Mouse (Mus musculus): Measurements from ENCODE around the gene Taar2. TPM values are rescaled to one million over a fixed set of nuclear protein-coding genes. Genes with fewer than 3 reads are reported as not detected.
A peak's percentile ranks its signal among the peaks of the same experiment; 100 is the strongest.

Gene Taar2
- total RNA-seq (2021) = not detected

GRCm38 (mm10) chr10:23938312-23938711 lies at the start of gene Taar2:
Gene Taar2 (plus strand): TSS chr10:23938572.
- DNase-seq = no peak

GRCm38 (mm10) chr10:23892987-23893386 lies 45.4 kb upstream of the Taar2 start:
- DNase-seq = no peak

- no peak for DNase-seq
Measured at GRCm38 (mm10) chr10:23894601-23895349, 43.6 kb upstream of the Taar2 start, which contains the start of gene Vnn1. Gene Vnn1 (plus strand): TSS chr10:23894688.

- DNase-seq = no peak
Measured at GRCm38 (mm10) chr10:23895376-23895775, 43.0 kb upstream of the Taar2 start.

- no peak for DNase-seq
Measured at GRCm38 (mm10) chr10:23901119-23901518, 37.3 kb upstream of the Taar2 start.

- no peak for DNase-seq
Measured at GRCm38 (mm10) chr10:23905661-23906060, 32.7 kb upstream of the Taar2 start.

GRCm38 (mm10) chr10:23920056-23920455 lies 18.3 kb upstream of the Taar2 start, which contains the start of gene Taar1:
Gene Taar1 (plus strand): TSS chr10:23920356.
- DNase-seq = no peak

- no peak for DNase-seq
Measured at GRCm38 (mm10) chr10:23922468-23922867, 15.9 kb upstream of the Taar2 start.

- no peak for DNase-seq
Measured at GRCm38 (mm10) chr10:23923941-23924340, 14.4 kb upstream of the Taar2 start.

GRCm38 (mm10) chr10:23937613-23938012 lies 759 bp upstream of the Taar2 start:
- no peak for DNase-seq

- no peak for DNase-seq
Measured at GRCm38 (mm10) chr10:23942465-23942864, 4.1 kb downstream of the Taar2 start.

- DNase-seq = peak; percentile 11
Measured at GRCm38 (mm10) chr10:23948026-23948425, 9.7 kb downstream of the Taar2 start.

- DNase-seq = no peak
Measured at GRCm38 (mm10) chr10:23949508-23950005, 11.2 kb downstream of the Taar2 start, which contains the start of gene Taar3. Gene Taar3 (plus strand): TSS chr10:23949558.

- DNase-seq = no peak
Measured at GRCm38 (mm10) chr10:23951714-23952113, 13.3 kb downstream of the Taar2 start.

GRCm38 (mm10) chr10:23959071-23959470 lies 20.7 kb downstream of the Taar2 start:
- DNase-seq = no peak

- DNase-seq = no peak
Measured at GRCm38 (mm10) chr10:23960444-23960915, 22.1 kb downstream of the Taar2 start, which contains the start of gene Taar4. Gene Taar4 (plus strand): TSS chr10:23960494.

- peak; percentile 48 for DNase-seq
Measured at GRCm38 (mm10) chr10:23963444-23963843, 25.1 kb downstream of the Taar2 start.

GRCm38 (mm10) chr10:23964921-23965610 lies 26.7 kb downstream of the Taar2 start:
- no peak for DNase-seq

- DNase-seq = no peak
Measured at GRCm38 (mm10) chr10:23970656-23971165, 32.3 kb downstream of the Taar2 start, which contains the start of gene Taar5. Gene Taar5 (plus strand): TSS chr10:23970706.

- no peak for DNase-seq
Measured at GRCm38 (mm10) chr10:23971256-23971655, 32.9 kb downstream of the Taar2 start.

GRCm38 (mm10) chr10:23977958-23978357 lies 39.6 kb downstream of the Taar2 start:
- DNase-seq = no peak

- DNase-seq = peak; percentile 86
Measured at GRCm38 (mm10) chr10:23978901-23979705, 40.7 kb downstream of the Taar2 start.

Data from heart, postnatal 4 days (tissue).